Mouse (Mus musculus): ENCODE results near the gene Vav3. TPM values are rescaled to one million over a fixed set of nuclear protein-coding genes. Genes with fewer than 3 reads are reported as not detected.

The Vav3 gene
- polyA plus RNA-seq, 1 experiment = 4.3 TPM

DNA sequence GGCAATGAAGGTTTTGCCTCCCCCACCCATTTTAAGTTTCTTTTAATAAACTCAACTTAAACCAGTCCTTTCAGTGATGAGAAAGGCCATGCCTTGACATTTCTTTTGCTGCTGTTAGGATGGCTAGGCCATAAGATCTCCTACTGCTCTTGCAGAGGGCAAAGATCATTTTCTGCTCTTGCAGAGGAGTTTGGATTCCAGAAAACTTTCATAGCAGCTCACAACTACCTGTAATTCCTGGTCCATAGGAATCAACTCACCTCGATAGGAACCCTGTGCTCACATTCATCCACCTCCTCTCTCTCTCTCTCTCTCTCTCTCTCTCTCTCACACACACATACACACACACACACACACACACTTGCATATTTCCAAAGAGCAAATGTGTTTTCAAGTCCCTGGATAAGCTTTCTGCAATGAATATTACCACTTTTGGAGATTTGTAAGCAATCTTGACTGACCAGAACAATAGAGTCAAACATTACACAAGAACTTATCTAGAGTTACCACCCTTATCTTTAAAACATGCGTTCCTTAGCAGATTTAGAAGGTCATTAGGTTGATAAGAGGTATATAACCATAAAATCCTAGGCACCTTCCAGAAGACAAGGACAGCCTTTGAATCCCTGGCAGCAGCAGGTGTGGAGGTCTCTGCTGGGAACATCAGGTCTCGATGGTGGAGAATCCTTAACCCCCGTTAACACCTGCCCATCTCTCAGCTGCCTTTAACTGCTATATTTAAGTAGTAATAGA, 260.4 kb downstream of the Vav3 start:
- Histone ChIP-seq H3K36me3 (ENCODE audit: control insufficient read depth, insufficient read depth, low read length) (no peaks in the 10 kb centered on the region), H3K4me3 (ENCODE audit: control insufficient read depth, low read depth, low read length) (no peak overlapping the region), H3K27me3 (ENCODE audit: control insufficient read depth, insufficient read depth, low read length) (no peaks in the 10 kb centered on the region), H3K4me1 (ENCODE audit: control insufficient read depth, insufficient read depth, low read length) (no peaks in the 10 kb centered on the region), H3K27ac (ENCODE audit: control insufficient read depth, insufficient read depth, low read depth, low read length) (no peak overlapping the region)
- no peak for TF ChIP-seq CTCF (IDR thresholded peaks at IDR 0.05; ENCODE audit: control insufficient read depth, insufficient read depth, insufficient replicate concordance, low read depth, low read length)
- no peak for TF ChIP-seq POLR2A (IDR thresholded peaks at IDR 0.05; ENCODE audit: control insufficient read depth, low read depth, low read length)

DNA sequence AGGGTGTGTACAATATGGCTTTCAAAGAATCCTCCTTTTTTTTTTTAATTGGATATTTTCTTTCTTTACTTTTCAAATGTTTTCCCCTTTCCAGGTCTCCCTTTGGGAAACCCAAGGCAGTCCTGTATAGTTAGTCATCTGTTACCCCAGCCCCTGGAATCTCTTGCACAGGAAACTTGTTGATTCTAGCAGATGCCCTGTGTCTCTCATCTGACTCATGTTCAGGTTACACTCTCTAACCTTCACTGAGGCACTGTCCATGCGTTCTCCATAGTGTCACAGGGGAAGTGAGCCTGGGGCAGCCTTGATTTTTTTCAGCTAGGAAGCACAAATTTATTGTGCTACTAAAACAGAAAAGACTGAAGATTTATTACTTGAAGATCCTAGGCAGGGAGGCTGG, 262.3 kb downstream of the Vav3 start:
- no peak for TF ChIP-seq CTCF (IDR thresholded peaks at IDR 0.05; ENCODE audit: control insufficient read depth, insufficient read depth, insufficient replicate concordance, low read depth, low read length)
- TF ChIP-seq POLR2A (IDR thresholded peaks at IDR 0.05; ENCODE audit: control insufficient read depth, low read depth, low read length) = no peak
- no peaks in the 10 kb centered on the region for H3K36me3 ChIP-seq (ENCODE audit: control insufficient read depth, insufficient read depth, low read length)
- no peak overlapping the region for H3K27ac ChIP-seq (ENCODE audit: control insufficient read depth, insufficient read depth, low read depth, low read length)
- H3K4me1 ChIP-seq (ENCODE audit: control insufficient read depth, insufficient read depth, low read length) = no peaks in the 10 kb centered on the region
- no peak overlapping the region for H3K4me3 ChIP-seq (ENCODE audit: control insufficient read depth, low read depth, low read length)
- no peaks in the 10 kb centered on the region for H3K27me3 ChIP-seq (ENCODE audit: control insufficient read depth, insufficient read depth, low read length)

DNA sequence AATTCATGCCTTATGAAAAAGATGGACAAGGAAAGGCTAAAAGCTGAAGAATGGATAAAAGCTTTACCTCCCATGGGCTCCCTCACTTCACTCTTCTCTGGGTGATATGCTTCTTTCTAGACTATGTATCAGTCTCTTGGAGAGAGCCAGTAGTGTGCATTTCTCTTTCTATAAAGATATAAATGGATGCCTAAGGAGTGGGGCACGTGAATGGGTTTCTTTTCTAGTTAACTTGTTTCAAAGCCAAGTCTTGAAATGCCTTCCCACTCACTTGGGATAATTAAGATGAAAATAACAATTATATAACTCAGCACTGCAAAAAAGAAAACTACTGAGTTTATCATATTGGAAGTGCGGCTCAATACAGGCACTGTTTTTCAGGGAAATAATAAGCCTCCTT, 265.7 kb downstream of the Vav3 start:
- Histone ChIP-seq H3K4me1 (ENCODE audit: control insufficient read depth, insufficient read depth, low read length) (no peaks in the 10 kb centered on the region), H3K27me3 (ENCODE audit: control insufficient read depth, insufficient read depth, low read length) (no peaks in the 10 kb centered on the region), H3K4me3 (ENCODE audit: control insufficient read depth, low read depth, low read length) (no peak overlapping the region), H3K27ac (ENCODE audit: control insufficient read depth, insufficient read depth, low read depth, low read length) (no peak overlapping the region), H3K36me3 (ENCODE audit: control insufficient read depth, insufficient read depth, low read length) (no peaks in the 10 kb centered on the region)
- TF ChIP-seq POLR2A (IDR thresholded peaks at IDR 0.05; ENCODE audit: control insufficient read depth, low read depth, low read length) (no peak), CTCF (IDR thresholded peaks at IDR 0.05; ENCODE audit: control insufficient read depth, insufficient read depth, insufficient replicate concordance, low read depth, low read length) (no peak)

DNA sequence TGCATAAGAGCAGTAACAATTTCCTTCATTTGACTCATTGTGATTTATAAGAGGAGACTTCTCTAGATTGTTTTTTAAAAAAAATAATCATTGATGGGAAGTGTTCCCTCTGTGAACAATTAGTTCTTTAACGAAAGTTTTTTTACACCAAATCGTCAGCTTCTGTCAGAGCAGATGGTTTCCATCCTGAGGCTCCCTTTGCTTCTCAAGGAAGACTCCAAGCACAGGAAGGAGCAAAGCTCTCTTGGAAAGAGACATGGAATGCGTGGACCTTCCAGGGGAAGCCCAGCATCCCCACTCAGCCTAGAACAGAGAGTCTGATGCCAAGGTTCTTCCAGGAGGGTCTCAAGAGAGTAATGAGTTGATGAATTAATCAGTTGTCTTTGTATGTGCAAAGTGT, 281.3 kb downstream of the Vav3 start:
- no peak for TF ChIP-seq POLR2A (IDR thresholded peaks at IDR 0.05; ENCODE audit: control insufficient read depth, low read depth, low read length)
- no peak for TF ChIP-seq CTCF (IDR thresholded peaks at IDR 0.05; ENCODE audit: control insufficient read depth, insufficient read depth, insufficient replicate concordance, low read depth, low read length)
- Histone ChIP-seq H3K4me1 (ENCODE audit: control insufficient read depth, insufficient read depth, low read length) (no peaks in the 10 kb centered on the region), H3K27me3 (ENCODE audit: control insufficient read depth, insufficient read depth, low read length) (no peaks in the 10 kb centered on the region), H3K4me3 (ENCODE audit: control insufficient read depth, low read depth, low read length) (no peak overlapping the region), H3K27ac (ENCODE audit: control insufficient read depth, insufficient read depth, low read depth, low read length) (no peak overlapping the region), H3K36me3 (ENCODE audit: control insufficient read depth, insufficient read depth, low read length) (no peaks in the 10 kb centered on the region)

DNA sequence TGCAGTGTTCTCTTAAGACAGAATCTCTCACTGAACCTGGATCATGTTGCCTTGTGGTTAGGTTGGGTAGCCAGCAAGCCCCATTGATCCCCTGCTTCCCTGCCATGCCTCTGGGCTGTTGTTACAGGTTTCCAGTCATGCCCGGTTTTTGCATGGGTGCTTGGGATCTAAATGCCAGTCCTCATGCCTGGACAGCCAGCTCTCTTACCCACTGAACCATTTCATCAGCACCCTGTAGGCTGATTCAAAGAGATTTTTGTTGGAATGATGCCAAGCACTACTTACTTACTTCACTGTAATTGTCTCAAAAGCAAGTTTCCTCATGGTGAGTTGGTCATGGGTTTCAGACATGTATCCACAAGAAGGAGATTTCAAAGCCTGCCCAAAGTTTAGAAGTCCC, 281.9 kb downstream of the Vav3 start:
- TF ChIP-seq POLR2A (IDR thresholded peaks at IDR 0.05; ENCODE audit: control insufficient read depth, low read depth, low read length) (no peak), CTCF (IDR thresholded peaks at IDR 0.05; ENCODE audit: control insufficient read depth, insufficient read depth, insufficient replicate concordance, low read depth, low read length) (no peak)
- Histone ChIP-seq H3K27me3 (ENCODE audit: control insufficient read depth, insufficient read depth, low read length) (no peaks in the 10 kb centered on the region), H3K27ac (ENCODE audit: control insufficient read depth, insufficient read depth, low read depth, low read length) (no peak overlapping the region), H3K4me1 (ENCODE audit: control insufficient read depth, insufficient read depth, low read length) (no peaks in the 10 kb centered on the region), H3K4me3 (ENCODE audit: control insufficient read depth, low read depth, low read length) (no peak overlapping the region), H3K36me3 (ENCODE audit: control insufficient read depth, insufficient read depth, low read length) (no peaks in the 10 kb centered on the region)

DNA sequence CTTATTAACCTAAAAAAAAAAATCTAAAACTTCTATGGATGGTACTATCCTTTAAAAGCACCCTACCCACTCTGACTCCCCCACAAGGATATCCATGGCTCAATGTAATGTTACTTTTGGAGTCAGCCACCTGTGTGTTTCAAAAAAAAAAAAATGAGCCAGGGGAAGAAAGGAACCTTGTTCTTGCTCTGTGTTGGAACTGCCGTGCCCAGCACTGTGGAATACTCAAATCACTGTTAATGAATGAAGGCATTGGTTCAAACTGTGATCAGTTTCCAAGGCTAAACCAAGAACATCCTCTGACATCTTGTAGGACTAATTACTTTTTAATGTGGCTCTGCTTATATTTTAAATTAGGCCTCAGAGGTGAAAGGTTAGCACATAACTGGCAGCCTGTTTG, 282.4 kb downstream of the Vav3 start:
- Histone ChIP-seq H3K4me3 (ENCODE audit: control insufficient read depth, low read depth, low read length) (no peak overlapping the region), H3K36me3 (ENCODE audit: control insufficient read depth, insufficient read depth, low read length) (no peaks in the 10 kb centered on the region), H3K27ac (ENCODE audit: control insufficient read depth, insufficient read depth, low read depth, low read length) (no peak overlapping the region), H3K4me1 (ENCODE audit: control insufficient read depth, insufficient read depth, low read length) (no peaks in the 10 kb centered on the region), H3K27me3 (ENCODE audit: control insufficient read depth, insufficient read depth, low read length) (no peaks in the 10 kb centered on the region)
- no peak for TF ChIP-seq POLR2A (IDR thresholded peaks at IDR 0.05; ENCODE audit: control insufficient read depth, low read depth, low read length)
- TF ChIP-seq CTCF (IDR thresholded peaks at IDR 0.05; ENCODE audit: control insufficient read depth, insufficient read depth, insufficient replicate concordance, low read depth, low read length) = no peak

DNA sequence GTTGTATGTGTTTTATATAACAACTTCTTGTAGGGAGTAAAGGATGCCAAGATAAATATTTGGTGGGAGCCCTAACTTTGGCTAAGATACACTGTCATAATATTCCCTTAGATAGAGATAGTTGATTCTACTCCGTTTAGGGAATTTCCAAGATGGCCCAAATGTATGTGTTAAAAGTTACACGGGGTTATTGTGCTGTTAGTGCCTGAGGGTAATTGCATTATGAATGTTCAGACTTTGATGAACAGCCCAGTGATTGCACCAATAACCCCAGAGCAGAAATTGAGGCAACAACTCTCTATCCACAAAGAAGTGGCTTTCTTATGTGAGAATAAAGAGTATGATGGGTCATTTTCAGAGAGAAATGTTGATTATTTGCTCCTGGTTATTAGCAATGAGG, 283.3 kb downstream of the Vav3 start:
- Histone ChIP-seq H3K27me3 (ENCODE audit: control insufficient read depth, insufficient read depth, low read length) (no peaks in the 10 kb centered on the region), H3K36me3 (ENCODE audit: control insufficient read depth, insufficient read depth, low read length) (no peaks in the 10 kb centered on the region), H3K4me1 (ENCODE audit: control insufficient read depth, insufficient read depth, low read length) (no peaks in the 10 kb centered on the region), H3K27ac (ENCODE audit: control insufficient read depth, insufficient read depth, low read depth, low read length) (no peak overlapping the region), H3K4me3 (ENCODE audit: control insufficient read depth, low read depth, low read length) (no peak overlapping the region)
- TF ChIP-seq CTCF (IDR thresholded peaks at IDR 0.05; ENCODE audit: control insufficient read depth, insufficient read depth, insufficient replicate concordance, low read depth, low read length) (no peak), POLR2A (IDR thresholded peaks at IDR 0.05; ENCODE audit: control insufficient read depth, low read depth, low read length) (no peak)

All from testis, adult 2 months (tissue).